Comparison of ENCODE assay signal across 7 mouse cellular contexts in the genomic region with DNA sequence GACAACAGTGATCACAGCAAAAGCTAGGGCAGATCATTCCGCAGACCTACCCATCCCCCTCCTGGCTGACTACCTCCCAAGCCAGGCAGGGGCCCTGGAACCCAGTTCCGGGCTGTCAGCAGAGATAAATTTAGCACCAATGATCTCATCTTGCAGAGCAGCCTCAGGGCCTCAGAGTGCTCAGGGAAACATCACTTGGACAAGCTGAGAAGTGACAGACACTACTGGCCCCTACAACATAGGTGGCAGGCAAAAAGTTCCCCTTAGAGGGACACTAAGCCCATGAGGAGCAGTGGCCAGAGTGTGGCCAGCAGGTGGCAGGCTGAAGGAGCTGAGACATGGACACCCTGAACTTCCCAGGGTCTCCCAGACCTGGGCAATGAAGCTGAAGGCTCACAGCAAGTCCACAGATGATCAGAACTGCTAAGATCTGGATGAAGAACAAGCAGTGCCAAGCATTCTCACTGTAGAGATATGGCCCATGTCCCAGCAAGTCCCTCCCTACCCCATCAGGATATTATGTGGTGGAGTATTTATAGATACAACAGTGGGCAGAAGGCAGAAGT.
DNase-seq lines count a peak whose midpoint lies in the region; ATAC-seq and TF ChIP-seq lines count a peak whose summit lies in the region.

No protein-coding gene starts in this region.

- POLR2A ChIA-PET in Patski (lab: Charles Lee): interaction anchor here (1.0 to 1.5 kb wide), 2 partner anchors 10 to 13 kb away, joined by 3 to 4 read pairs; no protein-coding TSS in a partner anchor

- no peaks in the 10 kb centered on the region for H3K36me3 ChIP-seq in hindbrain, postnatal 0 days (ENCODE audit: insufficient read depth, low read length)

- H3K4me1 ChIP-seq in brown adipose tissue, adult 24 weeks (ENCODE audit: control insufficient read depth, insufficient read depth, insufficient read length, low read length): peaks cover 29% of the 10 kb centered on the region
- peaks cover 8% of the 10 kb centered on the region for H3K4me1 ChIP-seq in hindbrain, postnatal 0 days (ENCODE audit: insufficient read depth, low read length)

- no peak overlapping the region for H3K9ac ChIP-seq in hindbrain, postnatal 0 days (replicated peaks; ENCODE audit: low read length)

- in situ Hi-C loops in Patski (cut with MboI; ENCODE audit: low pct_unique_long_range_greater_than_20kb): no loop called here

- CTCF ChIA-PET in Patski (lab: Charles Lee): interaction anchor here (1.0 to 1.5 kb wide), 4 partner anchors 9 to 53 kb away, joined by 3 to 6 read pairs (median 4); no protein-coding TSS in a partner anchor

- H3K27ac ChIP-seq in brown adipose tissue, adult 24 weeks (replicated peaks; ENCODE audit: low read depth, low read length): peak overlapping the region; percentile 58
- peak overlapping the region; percentile 42; the same call in 1 of the 2 replicates for H3K27ac ChIP-seq in hindbrain, postnatal 0 days

- H3K9me3 ChIP-seq in hindbrain, postnatal 0 days (ENCODE audit: low read length): no peaks in the 10 kb centered on the region

- peak; percentile 57 for DNase-seq in Patski (ENCODE audit: low read depth, low spot score)
- peak; percentile 46 to 53 for DNase-seq in frontal cortex, postnatal 14 days (ENCODE audit: low spot score in 2 of 2)
- DNase-seq in hindbrain, postnatal 0 days (ENCODE audit: low spot score): peak; percentile 46
- peak; percentile 59 to 65 for DNase-seq in left cerebral cortex, postnatal 14 days (ENCODE audit: low spot score in 2 of 2)
- DNase-seq in right cerebral cortex, postnatal 4 days: peak; percentile 38

- intact Hi-C loops in left cerebral cortex, postnatal 14 days (cut with DNase I): loop anchor here (2.0 kb wide), 1 partner anchor 108 kb away; no protein-coding TSS in a partner anchor

- no peak overlapping the region for H3K4me2 ChIP-seq in hindbrain, postnatal 0 days (ENCODE audit: low read depth, low read length)

- ATAC-seq in Patski: peak; percentile 64
- ATAC-seq in hindbrain, postnatal 0 days: peak; percentile 38
- ATAC-seq in megakaryocyte, adult 5-6 weeks (ENCODE audit: poor library complexity, severe bottlenecking): peak; percentile 40; the same call in 1 of the 2 replicates

- no peak overlapping the region for H3K4me3 ChIP-seq in brown adipose tissue, adult 24 weeks (ENCODE audit: insufficient read depth, low read depth, low read length)
- H3K4me3 ChIP-seq in hindbrain, postnatal 0 days (ENCODE audit: low read length): no peak overlapping the region

- WGBS in hindbrain, postnatal 0 days: 39% methylated on average over 2 of the region's 2 CpGs

- H3K27me3 ChIP-seq in Patski: no peaks in the 10 kb centered on the region
- H3K27me3 ChIP-seq in hindbrain, postnatal 0 days (ENCODE audit: insufficient read depth, low read length): no peaks in the 10 kb centered on the region

- TF ChIP-seq CTCF in Patski (IDR thresholded peaks at IDR 0.05): peak; percentile 61
- TF ChIP-seq CTCF in hindbrain, postnatal 0 days (IDR thresholded peaks at IDR 0.05; ENCODE audit: low read depth): peak; percentile 68
